In the genomic region with DNA sequence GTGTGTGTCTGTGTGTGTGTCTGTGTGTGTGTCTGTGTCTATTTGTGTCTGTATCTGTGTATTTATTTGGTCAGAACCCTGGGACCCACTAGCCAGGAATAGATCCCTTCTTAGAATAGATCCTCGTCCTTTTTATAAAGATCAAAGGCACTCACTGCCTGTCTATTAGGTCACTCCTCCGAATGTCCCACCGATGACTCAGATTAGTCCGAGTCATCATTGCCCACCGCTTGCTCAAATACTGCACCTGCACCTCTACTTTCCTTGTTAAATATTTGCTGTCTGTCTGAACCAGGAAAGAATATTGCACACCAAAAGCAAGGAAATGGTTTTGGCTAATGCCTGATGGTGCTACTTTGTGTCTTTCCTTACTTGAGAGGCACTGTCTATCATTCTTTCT, we compare ENCODE assay signal across 30 mouse cellular contexts.
"Had no signal": no experiment of that assay in that cellular context is flagged by ENCODE, and none has a peak within 500 bp of the region (broad histone marks: within the 10 kb centered on the region; RNA-seq: fewer than 3 reads in every experiment).

No protein-coding gene starts in this region.

- DNase-seq: left cerebral cortex, postnatal 4 days; liver, embryonic 13.5 days; lung, adult 18-20 months; lung, adult 2 months; lung, embryonic 14.5 days; lung, postnatal 10 days; lung, postnatal 36 days; lung, postnatal 4 days; midbrain, embryonic 14.5 days had no signal

- H3K4me3 ChIP-seq: left cerebral cortex, adult 2 months; limb, embryonic 10.5 days; limb, embryonic 12.5 days; limb, embryonic 13.5 days; limb, embryonic 15.5 days; liver, embryonic 12.5 days; liver, embryonic 13.5 days; liver, embryonic 15.5 days; lung, embryonic 15.5 days; megakaryocyte, embryonic 14.5 days; midbrain, embryonic 10.5 days; midbrain, embryonic 12.5 days; midbrain, embryonic 13.5 days; midbrain, embryonic 15.5 days; myocyte; neural tube, embryonic 12.5 days had no signal

- H3K27me3 ChIP-seq: limb, embryonic 12.5 days; limb, embryonic 13.5 days; limb, embryonic 15.5 days; liver, embryonic 12.5 days; liver, embryonic 13.5 days; liver, embryonic 15.5 days; lung, embryonic 15.5 days; megakaryocyte, embryonic 14.5 days; midbrain, embryonic 12.5 days; midbrain, embryonic 13.5 days; midbrain, embryonic 15.5 days; neural tube, embryonic 12.5 days had no signal

- H3K4me1 ChIP-seq: limb, embryonic 10.5 days; limb, embryonic 12.5 days; liver, embryonic 12.5 days; liver, embryonic 13.5 days; liver, embryonic 15.5 days; megakaryocyte, embryonic 14.5 days; midbrain, embryonic 10.5 days; midbrain, embryonic 12.5 days; midbrain, embryonic 13.5 days; midbrain, embryonic 15.5 days; neural tube, embryonic 12.5 days had no signal

- ATAC-seq: liver, embryonic 12.5 days; lung, postnatal 0 days; midbrain, embryonic 13.5 days; midbrain, embryonic 15.5 days; midbrain, embryonic 16.5 days had no signal

- H3K36me3 ChIP-seq: limb, embryonic 10.5 days; limb, embryonic 12.5 days; limb, embryonic 13.5 days; limb, embryonic 15.5 days; liver, embryonic 12.5 days; liver, embryonic 13.5 days; liver, embryonic 15.5 days; lung, embryonic 15.5 days; midbrain, embryonic 10.5 days; midbrain, embryonic 12.5 days; midbrain, embryonic 13.5 days; midbrain, embryonic 15.5 days; neural tube, embryonic 12.5 days had no signal

- H3K4me2 ChIP-seq: limb, embryonic 12.5 days; limb, embryonic 13.5 days; limb, embryonic 15.5 days; liver, embryonic 11.5 days; liver, embryonic 12.5 days; liver, embryonic 13.5 days; liver, embryonic 15.5 days; lung, embryonic 14.5 days; lung, embryonic 15.5 days; midbrain, embryonic 11.5 days; midbrain, embryonic 12.5 days; midbrain, embryonic 13.5 days; midbrain, embryonic 15.5 days; neural tube, embryonic 12.5 days had no signal

- H3K27ac ChIP-seq: left cerebral cortex, adult 2 months; limb, embryonic 10.5 days; limb, embryonic 12.5 days; limb, embryonic 13.5 days; limb, embryonic 15.5 days; liver, embryonic 12.5 days; liver, embryonic 13.5 days; liver, embryonic 14.5 days; liver, embryonic 15.5 days; lung, embryonic 15.5 days; macrophage; midbrain, embryonic 10.5 days; midbrain, embryonic 12.5 days; midbrain, embryonic 13.5 days; midbrain, embryonic 15.5 days; neural tube, embryonic 12.5 days had no signal

- H3K9ac ChIP-seq: limb, embryonic 12.5 days; limb, embryonic 13.5 days; limb, embryonic 15.5 days; liver, embryonic 12.5 days; liver, embryonic 13.5 days; liver, embryonic 14.5 days; liver, embryonic 15.5 days; lung, embryonic 14.5 days; lung, embryonic 15.5 days; midbrain, embryonic 12.5 days; midbrain, embryonic 13.5 days; midbrain, embryonic 15.5 days; neural tube, embryonic 12.5 days had no signal

- H3K9me3 ChIP-seq: limb, embryonic 10.5 days; limb, embryonic 12.5 days; limb, embryonic 13.5 days; limb, embryonic 15.5 days; liver, embryonic 12.5 days; liver, embryonic 13.5 days; liver, embryonic 15.5 days; lung, embryonic 15.5 days; midbrain, embryonic 10.5 days; midbrain, embryonic 12.5 days; midbrain, embryonic 13.5 days; midbrain, embryonic 15.5 days; neural tube, embryonic 12.5 days had no signal
